ENCODE assay signal across 8 mouse cellular contexts in the genomic region with DNA sequence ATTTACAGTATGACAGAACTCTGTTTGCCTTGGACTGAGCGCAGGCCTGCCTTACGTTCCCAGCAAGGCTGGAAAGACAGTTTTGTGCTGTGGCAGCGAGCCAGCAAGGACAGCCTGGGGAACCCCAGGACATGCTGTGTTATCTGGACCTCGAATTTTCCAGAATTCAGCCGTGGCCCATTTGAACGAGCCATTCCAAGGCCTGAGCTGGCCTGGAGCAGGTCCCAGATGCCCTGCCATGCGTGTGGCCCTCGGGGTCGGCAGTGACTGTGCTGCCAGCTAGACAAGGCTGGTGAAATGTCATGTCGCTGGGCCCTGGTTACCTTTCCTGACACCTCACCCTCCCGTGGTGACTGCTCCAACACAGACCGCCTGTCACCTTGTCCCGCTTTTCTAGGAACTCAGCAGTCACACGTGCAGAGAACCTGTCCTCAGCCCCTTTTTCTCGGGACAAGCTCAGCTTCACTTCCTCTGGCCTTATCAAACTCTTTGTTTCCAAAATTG.
DNase-seq lines count a peak whose midpoint lies in the region; ATAC-seq lines count a peak whose summit lies in the region.

No protein-coding gene starts in this region.

- no peak overlapping the region for H3K4me2 ChIP-seq in forebrain, embryonic 14.5 days (ENCODE audit: low read length)

- H3K27ac ChIP-seq in forebrain, embryonic 14.5 days (ENCODE audit: low read depth, low read length), result no peak overlapping the region

- H3K9ac ChIP-seq in forebrain, embryonic 14.5 days (ENCODE audit: low read length), result no peak overlapping the region

- H3K4me3 ChIP-seq in forebrain, embryonic 14.5 days (ENCODE audit: low read depth, low read length), result no peak overlapping the region

- WGBS in forebrain, embryonic 14.5 days, result 82% methylated on average over 15 of the region's 15 CpGs

- no peaks in the 10 kb centered on the region for H3K36me3 ChIP-seq in forebrain, embryonic 14.5 days (ENCODE audit: control insufficient read depth, insufficient read depth, low read length)

- intact Hi-C loops in left cerebral cortex, postnatal 4 days (cut with DNase I), result no loop called here
- intact Hi-C loops in heart, postnatal 25 days (cut with DNase I), result no loop called here

- DNase-seq in left cerebral cortex, postnatal 4 days, result peak; percentile 80
- DNase-seq in left cerebral cortex, adult 9 months (ENCODE audit: low spot score in 2 of 2), result no peak
- peak; percentile 87 for DNase-seq in adrenal gland, adult 8-10 months
- peak; percentile 92 to 95 for DNase-seq in cerebellum, postnatal 10 days
- DNase-seq in heart, postnatal 25 days (ENCODE audit: low spot score), result peak; percentile 14
- no peak for DNase-seq in forebrain, embryonic 14.5 days (ENCODE audit: low spot score)
- DNase-seq in frontal cortex, postnatal 10 days (ENCODE audit: low spot score in 2 of 2), result no peak

- H3K27me3 ChIP-seq in forebrain, embryonic 14.5 days (replicated peaks; ENCODE audit: control insufficient read depth, insufficient read depth, low read length), result no peaks in the 10 kb centered on the region

- ATAC-seq in forebrain, embryonic 14.5 days, result no peak
- ATAC-seq in granulocyte monocyte progenitor cell, adult 5-6 weeks (replicated peaks; ENCODE audit: poor library complexity, severe bottlenecking), result no peak

- H3K4me1 ChIP-seq in forebrain, embryonic 14.5 days (ENCODE audit: control insufficient read depth, insufficient read depth, low read length), result peaks cover 6% of the 10 kb centered on the region

- no peaks in the 10 kb centered on the region for H3K9me3 ChIP-seq in forebrain, embryonic 14.5 days (replicated peaks; ENCODE audit: control insufficient read depth, low read length)

Comparison
In these comparisons a context has a peak if more than half of its experiments do, and no peak if none do; other contexts are left out.
1. DNase-seq: peak in left cerebral cortex, postnatal 4 days (single experiment), adrenal gland, adult 8-10 months (single experiment), cerebellum, postnatal 10 days (2 of 2) and heart, postnatal 25 days (single experiment); none in left cerebral cortex, adult 9 months (0 of 2), forebrain, embryonic 14.5 days (single experiment) and frontal cortex, postnatal 10 days (0 of 2).